Mouse (Mus musculus): ENCODE measurements around the gene Herc3. TPM values are rescaled to one million over a fixed set of nuclear protein-coding genes. Genes with fewer than 3 reads are reported as not detected.

Gene Herc3
- polyA plus RNA-seq, 1 experiment: 0.42 TPM

- TF ChIP-seq GATA1 (IDR thresholded peaks at IDR 0.05; ENCODE audit: low read length): no peak
These were observed 65.4 kb downstream of the Herc3 start for GRCm38 (mm10) chr6:58896648-58897047.

GRCm38 (mm10) chr6:58899076-58899475, 67.8 kb downstream of the Herc3 start:
- TF ChIP-seq GATA1 (IDR thresholded peaks at IDR 0.05; ENCODE audit: low read length): no peak

GRCm38 (mm10) chr6:58900536-58900935, 69.3 kb downstream of the Herc3 start:
- no peak for TF ChIP-seq GATA1 (IDR thresholded peaks at IDR 0.05; ENCODE audit: low read length)

GRCm38 (mm10) chr6:58903171-58903570, 71.9 kb downstream of the Herc3 start:
- no peak for TF ChIP-seq GATA1 (IDR thresholded peaks at IDR 0.05; ENCODE audit: low read length)

GRCm38 (mm10) chr6:58904551-58904950, 73.3 kb downstream of the Herc3 start:
- no peak for TF ChIP-seq GATA1 (IDR thresholded peaks at IDR 0.05; ENCODE audit: low read length)

- TF ChIP-seq GATA1 (IDR thresholded peaks at IDR 0.05; ENCODE audit: low read length): no peak
These were observed 75.6 kb downstream of the Herc3 start, which contains the start of gene Nap1l5 for GRCm38 (mm10) chr6:58906852-58907261. Gene Nap1l5 (minus strand): TSS chr6:58907076.

GRCm38 (mm10) chr6:58907336-58907735, 76.1 kb downstream of the Herc3 start:
- TF ChIP-seq GATA1 (IDR thresholded peaks at IDR 0.05; ENCODE audit: low read length): no peak

- no peak for TF ChIP-seq GATA1 (IDR thresholded peaks at IDR 0.05; ENCODE audit: low read length)
These were observed 76.5 kb downstream of the Herc3 start for GRCm38 (mm10) chr6:58907791-58908190.

- TF ChIP-seq GATA1 (IDR thresholded peaks at IDR 0.05; ENCODE audit: low read length): no peak
These were observed 81.6 kb downstream of the Herc3 start for GRCm38 (mm10) chr6:58912842-58913241.

GRCm38 (mm10) chr6:58913551-58913950, 82.3 kb downstream of the Herc3 start:
- TF ChIP-seq GATA1 (IDR thresholded peaks at IDR 0.05; ENCODE audit: low read length): no peak

GRCm38 (mm10) chr6:58913971-58914370, 82.7 kb downstream of the Herc3 start:
- no peak for TF ChIP-seq GATA1 (IDR thresholded peaks at IDR 0.05; ENCODE audit: low read length)

- peak; percentile 34 for TF ChIP-seq GATA1 (IDR thresholded peaks at IDR 0.05; ENCODE audit: low read length)
These were observed 85.2 kb downstream of the Herc3 start for GRCm38 (mm10) chr6:58916498-58916897.

- no peak for TF ChIP-seq GATA1 (IDR thresholded peaks at IDR 0.05; ENCODE audit: low read length)
These were observed 89.5 kb downstream of the Herc3 start for GRCm38 (mm10) chr6:58920735-58921134.

GRCm38 (mm10) chr6:58921623-58922022, 90.4 kb downstream of the Herc3 start:
- no peak for TF ChIP-seq GATA1 (IDR thresholded peaks at IDR 0.05; ENCODE audit: low read length)

GRCm38 (mm10) chr6:58922511-58922910, 91.2 kb downstream of the Herc3 start:
- TF ChIP-seq GATA1 (IDR thresholded peaks at IDR 0.05; ENCODE audit: low read length): no peak

GRCm38 (mm10) chr6:58927881-58928280, 96.6 kb downstream of the Herc3 start:
- TF ChIP-seq GATA1 (IDR thresholded peaks at IDR 0.05; ENCODE audit: low read length): no peak

GRCm38 (mm10) chr6:58929911-58930431, 98.7 kb downstream of the Herc3 start:
- TF ChIP-seq GATA1 (IDR thresholded peaks at IDR 0.05; ENCODE audit: low read length): no peak

- no peak for TF ChIP-seq GATA1 (IDR thresholded peaks at IDR 0.05; ENCODE audit: low read length)
These were observed 99.9 kb downstream of the Herc3 start for GRCm38 (mm10) chr6:58931149-58931548.
